Comparison of ENCODE assay signal across 12 mouse cellular contexts in the genomic region with DNA sequence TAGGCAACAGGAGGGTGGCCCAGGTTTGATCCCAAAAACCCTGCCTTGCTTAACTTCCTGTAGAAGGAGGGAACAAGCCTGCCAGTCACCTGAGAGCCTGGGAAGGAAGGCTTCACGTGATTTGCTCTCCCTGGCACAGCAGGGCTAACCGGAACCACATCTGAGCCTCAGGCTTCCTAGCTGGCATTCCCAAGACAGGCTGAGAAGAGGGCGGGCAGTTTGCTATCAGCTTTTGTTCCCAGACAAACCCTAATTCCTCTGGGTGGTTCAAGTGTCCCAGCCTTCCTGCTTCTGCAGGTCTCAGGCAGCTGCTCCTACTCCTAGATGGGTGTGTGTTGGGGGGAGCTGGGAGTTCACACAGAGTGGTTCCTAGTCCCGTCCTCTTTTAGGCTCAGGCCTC. TPM values are rescaled to one million over a fixed set of nuclear protein-coding genes. Genes with fewer than 3 reads are reported as not detected.
A peak's percentile ranks its signal among the peaks of the same experiment; 100 is the strongest.
DNase-seq lines count a peak whose midpoint lies in the region; ATAC-seq and TF ChIP-seq lines count a peak whose summit lies in the region.
"Had no signal": no experiment of that assay in that cellular context is flagged by ENCODE, and none has a peak within 500 bp of the region (broad histone marks: within the 10 kb centered on the region; RNA-seq: fewer than 3 reads in every experiment).

No protein-coding gene starts in this region.

- H3K9me3 ChIP-seq in forebrain, embryonic 13.5 days (replicated peaks) = no peaks in the 10 kb centered on the region
- no peaks in the 10 kb centered on the region for H3K9me3 ChIP-seq in forebrain, postnatal 0 days (ENCODE audit: low read length)
- no peaks in the 10 kb centered on the region for H3K9me3 ChIP-seq in limb, embryonic 15.5 days
- H3K9me3 ChIP-seq in stomach, postnatal 0 days (ENCODE audit: control insufficient read depth, low read length) = no peaks in the 10 kb centered on the region

- TF ChIP-seq CTCF in forebrain, postnatal 0 days (IDR thresholded peaks at IDR 0.05; ENCODE audit: low read depth) = no peak
- TF ChIP-seq CTCF in spleen, adult 2 months (IDR thresholded peaks at IDR 0.05; ENCODE audit: extremely low read depth, insufficient read depth, insufficient read length, insufficient replicate concordance) = no peak
- no peak for TF ChIP-seq CTCF in stomach, postnatal 0 days (IDR thresholded peaks at IDR 0.05; ENCODE audit: low read depth)

- peak overlapping the region; percentile 12 for H3K27ac ChIP-seq in forebrain, embryonic 13.5 days
- no peak overlapping the region for H3K27ac ChIP-seq in forebrain, postnatal 0 days (ENCODE audit: low read depth, low read length)
- H3K27ac ChIP-seq in spleen, adult 2 months (ENCODE audit: insufficient read depth, low read length) = peak overlapping the region; percentile 14; the same call in 1 of the 2 replicates
- H3K27ac ChIP-seq in limb, embryonic 15.5 days = peak overlapping the region; percentile 59
- H3K27ac ChIP-seq in stomach, postnatal 0 days (replicated peaks) = peak overlapping the region; percentile 61

- H3K36me3 ChIP-seq in forebrain, embryonic 13.5 days (ENCODE audit: poor library complexity, severe bottlenecking) = no peaks in the 10 kb centered on the region
- H3K36me3 ChIP-seq in forebrain, postnatal 0 days (ENCODE audit: insufficient read depth) = peaks cover 6% of the 10 kb centered on the region; the same call in 1 of the 2 replicates
- peaks cover 14% of the 10 kb centered on the region for H3K36me3 ChIP-seq in spleen, adult 2 months (ENCODE audit: control insufficient read depth, insufficient read depth, low read length)
- H3K36me3 ChIP-seq in limb, embryonic 15.5 days = peaks cover 29% of the 10 kb centered on the region
- H3K36me3 ChIP-seq in stomach, postnatal 0 days (ENCODE audit: control insufficient read depth, insufficient read depth, low read length) = 0 out of 2 replicates have a peak, but pooled peaks cover 2% of the 10 kb centered on the region

- H3K4me3 ChIP-seq in forebrain, embryonic 13.5 days = no peak overlapping the region
- H3K4me3 ChIP-seq in forebrain, postnatal 0 days (ENCODE audit: low read depth, low read length) = no peak overlapping the region
- H3K4me3 ChIP-seq in spleen, adult 2 months (ENCODE audit: extremely low read depth, insufficient read depth, insufficient read length) = no peak overlapping the region
- H3K4me3 ChIP-seq in limb, embryonic 15.5 days = no peak overlapping the region
- H3K4me3 ChIP-seq in stomach, postnatal 0 days (ENCODE audit: low read depth, low read length) = no peak overlapping the region

- 37% methylated on average over 4 of the region's 4 CpGs for WGBS in forebrain, embryonic 13.5 days
- WGBS in forebrain, postnatal 0 days = 41% methylated on average over 4 of the region's 4 CpGs
- 74% methylated on average over 4 of the region's 4 CpGs for WGBS in spleen, adult 2 months
- WGBS in limb, embryonic 15.5 days = 37% methylated on average over 4 of the region's 4 CpGs
- WGBS in stomach, postnatal 0 days = 48% methylated on average over 4 of the region's 4 CpGs

- no peak overlapping the region for H3K4me2 ChIP-seq in forebrain, embryonic 13.5 days
- no peak overlapping the region for H3K4me2 ChIP-seq in forebrain, postnatal 0 days (ENCODE audit: low read depth)
- no peak overlapping the region for H3K4me2 ChIP-seq in limb, embryonic 15.5 days
- no peak overlapping the region for H3K4me2 ChIP-seq in stomach, postnatal 0 days (replicated peaks; ENCODE audit: low read depth)

- peaks cover 28% of the 10 kb centered on the region for H3K4me1 ChIP-seq in forebrain, embryonic 13.5 days
- H3K4me1 ChIP-seq in forebrain, postnatal 0 days (ENCODE audit: insufficient read depth) = no peaks in the 10 kb centered on the region
- peaks cover 17% of the 10 kb centered on the region for H3K4me1 ChIP-seq in spleen, adult 2 months (ENCODE audit: control insufficient read depth, insufficient read depth, insufficient read length)
- H3K4me1 ChIP-seq in limb, embryonic 15.5 days = peaks cover 46% of the 10 kb centered on the region
- H3K4me1 ChIP-seq in stomach, postnatal 0 days (replicated peaks; ENCODE audit: control insufficient read depth, insufficient read depth) = peaks cover 2% of the 10 kb centered on the region; the same call in 1 of the 2 replicates

- TF ChIP-seq EP300 in stomach, postnatal 0 days (optimal IDR thresholded peaks at IDR 0.05) = no peak

- TF ChIP-seq POLR2A in spleen, adult 2 months (IDR thresholded peaks at IDR 0.05; ENCODE audit: low read depth, low read length) = no peak

- H3K27me3 ChIP-seq in forebrain, embryonic 13.5 days = no peaks in the 10 kb centered on the region
- no peaks in the 10 kb centered on the region for H3K27me3 ChIP-seq in forebrain, postnatal 0 days (ENCODE audit: insufficient read depth, low read length)
- H3K27me3 ChIP-seq in spleen, adult 2 months (ENCODE audit: control insufficient read depth, insufficient read depth, low read length) = no peaks in the 10 kb centered on the region
- no peaks in the 10 kb centered on the region for H3K27me3 ChIP-seq in limb, embryonic 15.5 days
- H3K27me3 ChIP-seq in stomach, postnatal 0 days (ENCODE audit: control insufficient read depth, insufficient read depth, low read length) = no peaks in the 10 kb centered on the region

- no peak for ATAC-seq in forebrain, embryonic 13.5 days
- ATAC-seq in forebrain, postnatal 0 days = no peak
- ATAC-seq in limb, embryonic 15.5 days (ENCODE audit: insufficient number of reproducible peaks, low FRiP score, low TSS enrichment, low read depth) = peak; percentile 24; the same call in 1 of the 2 replicates
- ATAC-seq in stomach, postnatal 0 days (ENCODE audit: low FRiP score, low TSS enrichment) = peak; percentile 72

- no peak overlapping the region for H3K9ac ChIP-seq in forebrain, embryonic 13.5 days
- no peak overlapping the region for H3K9ac ChIP-seq in forebrain, postnatal 0 days
- no peak overlapping the region for H3K9ac ChIP-seq in limb, embryonic 15.5 days
- H3K9ac ChIP-seq in stomach, postnatal 0 days (ENCODE audit: low read length) = no peak overlapping the region

- no peak for DNase-seq in forebrain, postnatal 0 days
- no peak for DNase-seq in spleen, adult 2 months (ENCODE audit: low read depth in 1 of 2, low spot score in 2 of 2)
- no peak for DNase-seq in spleen, adult 12 weeks (ENCODE audit: low spot score)
- peak; percentile 64 for DNase-seq in stomach, postnatal 0 days (ENCODE audit: low spot score)
- no peak for DNase-seq in adrenal gland, postnatal 25 days
- DNase-seq in cerebellum, adult 9-11 months = no peak
- DNase-seq: adrenal gland, postnatal 14 days; embryo, embryonic 11 days had no signal

RNA-seq across cellular contexts. Expression of gene Dpm2, which starts 15.2 kb away (rescaled TPM):
- polyA plus RNA-seq in forebrain, embryonic 13.5 days (2015; fragmentation: Nextera tagmentation; extraction: Ambion mirVana) = 127 and 129 TPM in 2 replicates
- total RNA-seq in forebrain, postnatal 0 days (2014; rRNA removed) = 59.2 and 60.5 TPM in 2 replicates
- polyA plus RNA-seq in forebrain, postnatal 0 days (2015; fragmentation: Nextera tagmentation; extraction: Ambion mirVana) = 142 and 152 TPM in 2 replicates
- polyA plus RNA-seq in spleen, adult 2 months (2012; rRNA removed) = 85.8 and 96.9 TPM in 2 replicates
- 114 and 117 TPM in 2 replicates for polyA plus RNA-seq in limb, embryonic 15.5 days (2015; fragmentation: Nextera tagmentation; extraction: Ambion mirVana)
- polyA plus RNA-seq in stomach, postnatal 0 days (2015; fragmentation: Nextera tagmentation; extraction: Ambion mirVana) = 87.5 and 91.8 TPM in 2 replicates
- 63.7 and 66.8 TPM in 2 replicates for total RNA-seq in adrenal gland, postnatal 25 days (2021)

RNA-seq across cellular contexts. Expression of gene Pip5kl1, which starts 19.1 kb away (rescaled TPM):
- 1.7 and 3.4 TPM in 2 replicates for polyA plus RNA-seq in forebrain, embryonic 13.5 days (2015; fragmentation: Nextera tagmentation; extraction: Ambion mirVana)
- total RNA-seq in forebrain, postnatal 0 days (2014; rRNA removed) = 6.4 and 11.8 TPM in 2 replicates
- polyA plus RNA-seq in forebrain, postnatal 0 days (2015; fragmentation: Nextera tagmentation; extraction: Ambion mirVana) = 5.6 and 8.2 TPM in 2 replicates
- 0.06 and 0.40 TPM in 2 replicates for polyA plus RNA-seq in spleen, adult 2 months (2012; rRNA removed)
- polyA plus RNA-seq in limb, embryonic 15.5 days (2015; fragmentation: Nextera tagmentation; extraction: Ambion mirVana) = 0.12 and 0.82 TPM in 2 replicates
- polyA plus RNA-seq in stomach, postnatal 0 days (2015; fragmentation: Nextera tagmentation; extraction: Ambion mirVana) = 0.08 and 0.18 TPM in 2 replicates
- total RNA-seq in adrenal gland, postnatal 25 days (2021) = not detected in 2 replicates
- total RNA-seq: adrenal gland, postnatal 14 days; liver, adult 2 months had no signal
- polyA plus RNA-seq: liver, adult 2 months had no signal

RNA-seq across cellular contexts. Expression of gene 9430097D07Rik, which starts 20.0 kb away (rescaled TPM):
- 0.18 and 0.39 TPM in 2 replicates for polyA plus RNA-seq in forebrain, embryonic 13.5 days (2015; fragmentation: Nextera tagmentation; extraction: Ambion mirVana)
- total RNA-seq in forebrain, postnatal 0 days (2014; rRNA removed) = 0.38 and 1.0 TPM in 2 replicates
- polyA plus RNA-seq in forebrain, postnatal 0 days (2015; fragmentation: Nextera tagmentation; extraction: Ambion mirVana) = 0.26 and 0.45 TPM in 2 replicates
- not detected in 2 replicates for polyA plus RNA-seq in spleen, adult 2 months (2012; rRNA removed)
- not detected in 2 replicates for polyA plus RNA-seq in limb, embryonic 15.5 days (2015; fragmentation: Nextera tagmentation; extraction: Ambion mirVana)
- polyA plus RNA-seq in stomach, postnatal 0 days (2015; fragmentation: Nextera tagmentation; extraction: Ambion mirVana) = not detected in 2 replicates
- not detected in 2 replicates for total RNA-seq in adrenal gland, postnatal 25 days (2021)
- total RNA-seq: adrenal gland, postnatal 14 days; heart, adult 8-10 months; liver, adult 2 months had no signal
- polyA plus RNA-seq: liver, adult 2 months had no signal

RNA-seq across cellular contexts. Expression of gene Fam102a, which starts 20.4 kb away (rescaled TPM):
- 4.5 and 5.2 TPM in 2 replicates for polyA plus RNA-seq in forebrain, embryonic 13.5 days (2015; fragmentation: Nextera tagmentation; extraction: Ambion mirVana)
- total RNA-seq in forebrain, postnatal 0 days (2014; rRNA removed) = 17.6 and 19.7 TPM in 2 replicates
- polyA plus RNA-seq in forebrain, postnatal 0 days (2015; fragmentation: Nextera tagmentation; extraction: Ambion mirVana) = 7.2 and 7.5 TPM in 2 replicates
- 37.5 and 40.8 TPM in 2 replicates for polyA plus RNA-seq in spleen, adult 2 months (2012; rRNA removed)
- polyA plus RNA-seq in limb, embryonic 15.5 days (2015; fragmentation: Nextera tagmentation; extraction: Ambion mirVana) = 14.7 and 17.3 TPM in 2 replicates
- 16.6 and 20.2 TPM in 2 replicates for polyA plus RNA-seq in stomach, postnatal 0 days (2015; fragmentation: Nextera tagmentation; extraction: Ambion mirVana)
- 32.3 and 35.5 TPM in 2 replicates for total RNA-seq in adrenal gland, postnatal 25 days (2021)

RNA-seq across cellular contexts. Expression of gene St6galnac4, which starts 31.4 kb away (rescaled TPM):
- polyA plus RNA-seq in forebrain, embryonic 13.5 days (2015; fragmentation: Nextera tagmentation; extraction: Ambion mirVana) = 14.5 and 16.5 TPM in 2 replicates
- total RNA-seq in forebrain, postnatal 0 days (2014; rRNA removed) = 32.4 and 35.5 TPM in 2 replicates
- 31.3 and 33.2 TPM in 2 replicates for polyA plus RNA-seq in forebrain, postnatal 0 days (2015; fragmentation: Nextera tagmentation; extraction: Ambion mirVana)
- polyA plus RNA-seq in spleen, adult 2 months (2012; rRNA removed) = 34.2 and 40.4 TPM in 2 replicates
- polyA plus RNA-seq in limb, embryonic 15.5 days (2015; fragmentation: Nextera tagmentation; extraction: Ambion mirVana) = 33.8 and 44.2 TPM in 2 replicates
- 7.4 and 7.7 TPM in 2 replicates for polyA plus RNA-seq in stomach, postnatal 0 days (2015; fragmentation: Nextera tagmentation; extraction: Ambion mirVana)
- total RNA-seq in adrenal gland, postnatal 25 days (2021) = 8.8 and 9.4 TPM in 2 replicates

Comparison
In these comparisons a context has a peak if more than half of its experiments do, and no peak if none do; other contexts are left out.
1. ATAC-seq: peak in limb, embryonic 15.5 days (single experiment) and stomach, postnatal 0 days (single experiment); none in forebrain, embryonic 13.5 days (single experiment) and forebrain, postnatal 0 days (single experiment).